Mouse (Mus musculus): ENCODE data around the gene Zeb2.

GRCm38 (mm10) chr2:45089251-45089530 is 28.0 kb downstream of the Zeb2 start:
- TF ChIP-seq CTCF (IDR thresholded peaks at IDR 0.05; ENCODE audit: insufficient read depth, low read length) (no peak), POLR2A (IDR thresholded peaks at IDR 0.05; ENCODE audit: borderline replicate concordance, extremely low read depth, low read depth, low read length) (no peak)
